Mouse (Mus musculus) E14TG2a.4 (cell line): ENCODE results near the gene A630001G21Rik.

Source experiments
- CTCF ChIP-seq: conservative IDR thresholded peaks from 2 replicates; pipeline ENCODE4 v1.5.1; 2014; ENCODE audit warnings: low read length
- NANOG ChIP-seq: IDR thresholded peaks from 2 replicates; pipeline ENCODE4 v1.6.1; 2014; ENCODE audit warnings: borderline replicate concordance, low read length, mixed read lengths
- POU5F1 ChIP-seq: IDR thresholded peaks from 2 replicates; pipeline ENCODE4 v1.6.1; 2014; ENCODE audit warnings: low read length, borderline replicate concordance

DNA sequence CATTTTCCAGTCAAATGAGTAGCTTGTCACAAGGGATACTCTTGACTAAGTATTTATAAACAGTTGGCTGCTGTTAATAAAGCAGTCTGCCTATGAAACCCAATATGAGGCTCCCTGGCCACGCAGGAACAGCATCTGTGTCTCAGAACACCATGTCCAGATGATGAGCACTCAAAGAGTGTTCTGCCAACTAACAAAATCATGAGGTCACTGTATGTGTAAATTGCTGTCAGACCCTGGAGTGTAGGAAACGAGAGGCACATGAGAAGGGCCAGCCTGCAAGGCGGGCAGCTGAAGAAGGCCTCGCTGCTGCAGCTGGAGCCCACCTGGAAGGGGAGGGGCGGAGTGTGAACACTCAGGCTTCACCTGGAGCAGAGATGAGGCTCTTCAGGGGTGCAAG lies 48.7 kb upstream of the A630001G21Rik start:
- TF ChIP-seq CTCF (no peak), POU5F1 (no peak), NANOG (no peak)
